Mouse (Mus musculus) midbrain, embryonic 15.5 days (tissue): Measurements from ENCODE around the gene Ip6k2. TPM values are rescaled to one million over a fixed set of nuclear protein-coding genes. Genes with fewer than 3 reads are reported as not detected.

Source experiments
- ATAC-seq: fragments of 200-750 bp; cut with Nextera tagmentation; replicated peaks from 2 replicates; pipeline ENCODE4 v1.8.0; 2017; ENCODE audit warnings: moderate TSS enrichment
- H3K27ac ChIP-seq: fragments of 300-500 bp; sonication (generic); 2 replicates; pipeline ENCODE4 v1.5.1; 2015; ENCODE audit warnings: mild to moderate bottlenecking, inconsistent platforms
- H3K27me3 ChIP-seq: fragments of 300-500 bp; sonication (generic); replicated peaks from 2 replicates; pipeline ENCODE4 v1.6.1; 2015; ENCODE audit warnings: inconsistent platforms
- H3K36me3 ChIP-seq: fragments of 300-500 bp; sonication (generic); replicated peaks from 2 replicates; pipeline ENCODE4 v1.6.1; 2015; ENCODE audit warnings: inconsistent platforms
- H3K4me1 ChIP-seq: fragments of 300-500 bp; sonication (generic); 2 replicates; pipeline ENCODE4 v1.6.1; 2015; ENCODE audit warnings: inconsistent platforms
- H3K4me2 ChIP-seq: fragments of 300-500 bp; sonication (generic); 2 replicates; pipeline ENCODE4 v1.6.1; 2015; ENCODE audit warnings: inconsistent platforms, mild to moderate bottlenecking, moderate library complexity
- H3K4me3 ChIP-seq: fragments of 300-500 bp; sonication (generic); 2 replicates; pipeline ENCODE4 v1.5.1; 2015; ENCODE audit warnings: mild to moderate bottlenecking, inconsistent platforms
- H3K9ac ChIP-seq: fragments of 300-500 bp; sonication (generic); 2 replicates; pipeline ENCODE4 v1.6.1; 2015; ENCODE audit warnings: mild to moderate bottlenecking, inconsistent platforms
- H3K9me3 ChIP-seq: fragments of 300-500 bp; sonication (generic); 2 replicates; pipeline ENCODE4 v1.6.1; 2016; ENCODE audit warnings: inconsistent platforms
- WGBS: fragments of 180-500 bp; shearing (Covaris S2); methylation state at CpG from one replicate; pipeline ENCODE4 v1.1.7; 2015; ENCODE audit warnings: mixed read lengths; 5-methylcytosine and 5-hydroxymethylcytosine counted together
- polyA plus RNA-seq: library from polyadenylated mRNA; unstranded; fragments of >200 nt; fragmentation: Nextera tagmentation; extraction: Ambion mirVana; gene quantifications from 2 replicates; pipeline ENCODE4 v1.2.1, GENCODE M21; 2015

Ip6k2 gene
- polyA plus RNA-seq, 1 experiment from 2014 or later: 239 TPM

DNA sequence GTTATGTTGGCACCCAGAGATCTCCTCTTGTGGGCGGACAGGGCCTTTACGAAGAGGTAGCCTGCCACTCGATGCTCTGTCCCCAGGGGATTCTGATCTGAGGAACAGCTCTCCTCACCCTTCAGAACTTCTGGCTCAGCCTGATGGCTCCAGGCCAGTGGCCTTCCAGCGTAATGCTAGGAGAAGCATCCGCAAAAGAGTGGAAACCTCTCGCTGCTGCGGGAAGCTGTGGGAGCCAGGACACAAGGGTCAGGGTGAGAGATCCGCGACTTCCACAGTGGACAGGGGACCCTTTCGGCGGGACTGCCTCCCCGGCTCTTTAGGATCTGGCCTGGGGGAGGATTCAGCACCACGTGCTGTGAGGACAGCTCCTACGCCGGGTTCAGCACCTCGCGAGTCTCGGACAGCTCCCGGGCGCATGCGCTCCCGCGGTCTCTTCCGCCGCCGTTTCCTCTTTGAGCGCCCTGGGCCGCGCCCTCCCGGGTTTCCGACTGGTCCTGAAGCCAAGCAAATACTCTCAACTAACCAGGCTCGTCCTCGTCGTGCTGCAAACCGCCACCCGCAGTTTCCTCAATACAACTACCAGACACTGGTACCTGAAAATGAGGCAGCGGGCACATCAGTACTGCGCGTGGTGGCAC is 43.2 kb downstream of the Ip6k2 start:
- Histone ChIP-seq H3K27me3 (peaks cover 8% of the 10 kb centered on the region), H3K4me3 (peak overlapping the region; percentile 68), H3K9ac (peak overlapping the region; percentile 78), H3K36me3 (peaks cover 14% of the 10 kb centered on the region; the same call in 1 of the 2 replicates), H3K4me1 (peaks cover 57% of the 10 kb centered on the region), H3K9me3 (no peaks in the 10 kb centered on the region), H3K27ac (peak overlapping the region; percentile 89), H3K4me2 (peak overlapping the region; percentile 91)
- ATAC-seq: no peak
- WGBS: under 1% methylated on average over 39 of the region's 39 CpGs

GRCm38 (mm10) chr9:108827454-108827853 is 43.9 kb downstream of the Ip6k2 start:
- peaks cover 8% of the 10 kb centered on the region for H3K27me3 ChIP-seq
- H3K4me3 ChIP-seq: peak overlapping the region; percentile 68
- H3K9me3 ChIP-seq: no peaks in the 10 kb centered on the region
- H3K9ac ChIP-seq: peak overlapping the region; percentile 78
- H3K36me3 ChIP-seq: peaks cover 17% of the 10 kb centered on the region; the same call in 1 of the 2 replicates
- peak overlapping the region; percentile 91 for H3K4me2 ChIP-seq
- no peak for ATAC-seq
- peak overlapping the region; percentile 89 for H3K27ac ChIP-seq
- 16% methylated on average over 34 of the region's 34 CpGs for WGBS
- H3K4me1 ChIP-seq: peaks cover 63% of the 10 kb centered on the region

DNA sequence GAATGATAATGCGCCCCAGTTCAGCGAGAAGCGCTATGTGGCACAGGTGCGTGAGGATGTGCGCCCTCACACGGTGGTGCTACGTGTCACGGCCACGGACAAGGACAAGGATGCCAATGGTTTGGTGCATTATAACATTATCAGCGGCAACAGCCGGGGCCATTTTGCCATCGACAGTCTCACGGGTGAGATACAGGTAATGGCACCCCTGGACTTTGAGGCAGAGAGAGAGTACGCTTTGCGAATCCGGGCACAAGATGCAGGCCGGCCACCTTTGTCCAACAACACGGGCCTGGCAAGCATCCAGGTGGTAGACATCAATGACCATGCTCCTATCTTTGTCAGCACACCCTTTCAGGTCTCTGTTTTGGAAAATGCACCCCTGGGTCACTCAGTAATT is 44.3 kb downstream of the Ip6k2 start:
- Histone ChIP-seq H3K9me3 (no peaks in the 10 kb centered on the region), H3K9ac (no peak overlapping the region), H3K27me3 (peaks cover 8% of the 10 kb centered on the region), H3K4me2 (peak overlapping the region; percentile 91), H3K4me1 (peaks cover 68% of the 10 kb centered on the region), H3K36me3 (peaks cover 17% of the 10 kb centered on the region; the same call in 1 of the 2 replicates), H3K4me3 (peak overlapping the region; percentile 68), H3K27ac (no peak overlapping the region)
- WGBS: 63% methylated on average over 18 of the region's 18 CpGs
- ATAC-seq: no peak

- Histone ChIP-seq H3K36me3 (peaks cover 47% of the 10 kb centered on the region; the same call in 1 of the 2 replicates), H3K4me3 (peak overlapping the region; percentile 30), H3K4me2 (peak overlapping the region; percentile 52), H3K27ac (no peak overlapping the region), H3K27me3 (peaks cover 8% of the 10 kb centered on the region), H3K9me3 (no peaks in the 10 kb centered on the region), H3K9ac (no peak overlapping the region), H3K4me1 (peaks cover 56% of the 10 kb centered on the region)
- no peak for ATAC-seq
- 12% methylated on average over 23 of the region's 23 CpGs for WGBS
These were observed 48.0 kb downstream of the Ip6k2 start for GRCm38 (mm10) chr9:108831637-108832036.

GRCm38 (mm10) chr9:108832390-108833108 is 49.0 kb downstream of the Ip6k2 start:
- peak overlapping the region; percentile 15; the same call in 1 of the 2 replicates for H3K9ac ChIP-seq

DNA sequence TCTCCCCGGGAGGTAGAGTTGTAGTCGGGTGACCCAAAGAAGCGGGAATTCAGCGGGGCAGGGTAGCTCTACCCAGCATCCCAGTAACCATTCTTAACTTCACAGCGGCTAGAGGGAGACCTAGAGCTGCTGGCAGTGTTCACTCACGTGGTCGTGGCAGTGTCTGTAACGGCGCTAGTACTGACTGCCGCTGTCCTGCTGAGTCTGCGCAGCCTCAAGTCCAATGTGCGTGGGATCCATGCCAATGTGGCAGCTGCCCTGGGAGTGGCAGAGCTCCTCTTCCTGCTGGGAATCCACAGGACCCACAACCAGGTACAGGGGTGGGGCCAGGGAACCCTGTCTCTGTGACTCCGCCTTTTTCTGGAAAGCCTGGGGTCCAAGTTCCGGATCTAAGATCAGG is 59.4 kb downstream of the Ip6k2 start:
- Histone ChIP-seq H3K27me3 (no peaks in the 10 kb centered on the region), H3K4me1 (no peaks in the 10 kb centered on the region), H3K36me3 (peaks cover 80% of the 10 kb centered on the region), H3K9ac (no peak overlapping the region), H3K4me3 (no peak overlapping the region), H3K27ac (no peak overlapping the region), H3K9me3 (no peaks in the 10 kb centered on the region), H3K4me2 (no peak overlapping the region)
- WGBS: 25% methylated on average over 14 of the region's 14 CpGs
- no peak; the same call in 1 of the 2 replicates for ATAC-seq

More at GRCm38 (mm10) chr9:108832390-108833108, 49.0 kb downstream of the Ip6k2 start:
- peaks cover 8% of the 10 kb centered on the region for H3K27me3 ChIP-seq
- no peaks in the 10 kb centered on the region for H3K9me3 ChIP-seq
- ATAC-seq: peak; percentile 85
- H3K4me2 ChIP-seq: peak overlapping the region; percentile 52
- peak overlapping the region; percentile 30 for H3K4me3 ChIP-seq
- peaks cover 56% of the 10 kb centered on the region for H3K36me3 ChIP-seq
- WGBS: 5% methylated on average over 46 of the region's 46 CpGs
- H3K27ac ChIP-seq: no peak overlapping the region
- peaks cover 47% of the 10 kb centered on the region for H3K4me1 ChIP-seq

DNA sequence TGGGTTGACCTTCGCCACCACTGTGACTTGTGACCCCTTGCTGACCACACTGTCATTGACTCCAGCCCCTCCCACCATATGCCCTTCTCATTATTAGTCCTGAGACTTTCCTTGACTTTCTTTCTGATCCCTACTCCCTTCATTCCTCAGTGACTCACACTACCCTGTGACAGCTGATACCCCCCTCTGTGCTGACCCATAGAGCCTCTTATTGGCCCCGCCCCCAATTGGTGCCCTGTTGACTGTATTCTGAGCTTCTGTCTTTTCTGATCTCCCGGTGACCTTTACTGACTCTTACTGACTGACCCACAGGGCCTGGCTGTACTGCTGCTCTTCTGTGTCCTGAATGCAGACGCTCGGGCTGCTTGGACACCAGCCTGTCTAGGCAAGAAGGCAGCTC is 61.8 kb downstream of the Ip6k2 start:
- Histone ChIP-seq H3K4me2 (no peak overlapping the region), H3K27me3 (no peaks in the 10 kb centered on the region), H3K36me3 (peaks cover 79% of the 10 kb centered on the region), H3K27ac (no peak overlapping the region), H3K9ac (no peak overlapping the region), H3K4me3 (no peak overlapping the region), H3K4me1 (no peaks in the 10 kb centered on the region), H3K9me3 (no peaks in the 10 kb centered on the region)
- WGBS: 86% methylated on average over 5 of the region's 5 CpGs
- ATAC-seq: no peak

- no peak for ATAC-seq
- Histone ChIP-seq H3K4me1 (no peaks in the 10 kb centered on the region), H3K4me3 (no peak overlapping the region), H3K4me2 (no peak overlapping the region), H3K27me3 (no peaks in the 10 kb centered on the region), H3K9me3 (no peaks in the 10 kb centered on the region), H3K27ac (no peak overlapping the region), H3K9ac (no peak overlapping the region), H3K36me3 (peaks cover 68% of the 10 kb centered on the region)
- 84% methylated on average over 4 of the region's 4 CpGs for WGBS
These were observed 63.8 kb downstream of the Ip6k2 start for GRCm38 (mm10) chr9:108847374-108847773.

DNA sequence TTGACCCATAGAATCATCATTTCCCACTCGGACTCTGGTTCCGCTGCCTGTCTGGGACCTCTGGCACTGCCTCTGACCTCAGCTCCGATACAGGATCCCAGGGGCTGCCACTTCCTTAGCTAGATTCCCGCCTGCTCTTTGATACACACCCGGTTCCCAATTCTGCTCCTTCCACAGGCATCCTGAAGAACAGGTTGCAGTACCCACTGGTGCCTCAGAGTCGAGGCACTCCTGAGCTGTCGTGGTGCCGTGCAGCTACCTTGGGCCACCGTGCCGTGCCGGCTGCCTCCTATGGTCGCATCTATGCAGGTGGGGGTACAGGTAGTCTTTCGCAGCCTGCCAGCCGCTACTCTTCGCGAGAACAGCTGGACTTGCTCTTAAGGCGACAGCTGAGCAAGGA is 64.8 kb downstream of the Ip6k2 start:
- Histone ChIP-seq H3K9me3 (no peaks in the 10 kb centered on the region), H3K9ac (no peak overlapping the region), H3K4me2 (no peak overlapping the region), H3K27me3 (no peaks in the 10 kb centered on the region), H3K36me3 (peaks cover 62% of the 10 kb centered on the region), H3K4me1 (peaks cover 6% of the 10 kb centered on the region), H3K4me3 (no peak overlapping the region), H3K27ac (no peak overlapping the region)
- WGBS: 85% methylated on average over 17 of the region's 17 CpGs
- ATAC-seq: no peak

GRCm38 (mm10) chr9:108852976-108853375 is 69.4 kb downstream of the Ip6k2 start, which contains the start of gene Slc26a6:
Gene Slc26a6 (plus strand): TSS chr9:108853283.
- 91% methylated on average over 3 of the region's 3 CpGs for WGBS
- Histone ChIP-seq H3K27me3 (0 out of 2 replicates have a peak, but pooled peaks cover 4% of the 10 kb centered on the region), H3K9ac (peak within 1 kb of the TSS; percentile 71), H3K27ac (peak within 1 kb of the TSS; percentile 81), H3K4me2 (peak within 1 kb of the TSS; percentile 94), H3K9me3 (no peaks in the 10 kb centered on the region), H3K4me3 (peak within 1 kb of the TSS; percentile 83), H3K4me1 (peaks cover 19% of the 10 kb centered on the region), H3K36me3 (peaks cover 23% of the 10 kb centered on the region)
- no peak for ATAC-seq

GRCm38 (mm10) chr9:108853635-108854240 is 70.1 kb downstream of the Ip6k2 start:
- H3K36me3 ChIP-seq: peaks cover 19% of the 10 kb centered on the region
- H3K4me1 ChIP-seq: peaks cover 19% of the 10 kb centered on the region
- H3K4me2 ChIP-seq: peak overlapping the region; percentile 94
- no peaks in the 10 kb centered on the region for H3K9me3 ChIP-seq
- H3K27ac ChIP-seq: peak overlapping the region; percentile 81
- WGBS: 2% methylated on average over 25 of the region's 25 CpGs
- H3K9ac ChIP-seq: peak overlapping the region; percentile 71
- H3K4me3 ChIP-seq: peak overlapping the region; percentile 83
- ATAC-seq: peak; percentile 93
- 0 out of 2 replicates have a peak, but pooled peaks cover 4% of the 10 kb centered on the region for H3K27me3 ChIP-seq

GRCm38 (mm10) chr9:108854241-108854696 is 70.7 kb downstream of the Ip6k2 start:
- H3K9me3 ChIP-seq: no peaks in the 10 kb centered on the region
- peak overlapping the region; percentile 83 for H3K4me3 ChIP-seq
- peaks cover 19% of the 10 kb centered on the region for H3K4me1 ChIP-seq
- peak overlapping the region; percentile 71 for H3K9ac ChIP-seq
- peak overlapping the region; percentile 81 for H3K27ac ChIP-seq
- ATAC-seq: peak; percentile 87
- H3K36me3 ChIP-seq: peaks cover 17% of the 10 kb centered on the region
- H3K27me3 ChIP-seq: 0 out of 2 replicates have a peak, but pooled peaks cover 4% of the 10 kb centered on the region
- H3K4me2 ChIP-seq: peak overlapping the region; percentile 94
- 0% methylated on average over 28 of the region's 28 CpGs for WGBS
